Mouse (Mus musculus) layer of hippocampus, adult 9-11 months (tissue): ENCODE data around the gene Atp2c1.
A peak's percentile ranks its signal among the peaks of the same experiment; 100 is the strongest.

Source experiments
- DNase-seq: peaks from one replicate; pipeline ENCODE4 v3.0.0; 2022

Atp2c1 gene

GRCm38 (mm10) chr9:105484338-105485084 lies 42.6 kb downstream of the Atp2c1 start:
- DNase-seq, result no peak

- peak; percentile 24 for DNase-seq
Measured at GRCm38 (mm10) chr9:105483880-105484279, 43.2 kb downstream of the Atp2c1 start.

GRCm38 (mm10) chr9:105482715-105483510 lies 44.2 kb downstream of the Atp2c1 start:
- DNase-seq, result no peak

- peak; percentile 57 for DNase-seq
Measured at GRCm38 (mm10) chr9:105482070-105482469, 45.0 kb downstream of the Atp2c1 start.

- peak; percentile 66 for DNase-seq
Measured at GRCm38 (mm10) chr9:105476134-105476533, 51.0 kb downstream of the Atp2c1 start.

- DNase-seq, result peak; percentile 33
Measured at GRCm38 (mm10) chr9:105474910-105475309, 52.2 kb downstream of the Atp2c1 start.

- DNase-seq, result no peak
Measured at GRCm38 (mm10) chr9:105467787-105468186, 59.3 kb downstream of the Atp2c1 start.

GRCm38 (mm10) chr9:105461496-105461895 lies 65.6 kb downstream of the Atp2c1 start:
- no peak for DNase-seq

GRCm38 (mm10) chr9:105459032-105459431 lies 68.1 kb downstream of the Atp2c1 start:
- DNase-seq, result peak; percentile 30

GRCm38 (mm10) chr9:105408549-105408948 lies 118.6 kb downstream of the Atp2c1 start:
- no peak for DNase-seq

- peak; percentile 92 for DNase-seq
Measured at GRCm38 (mm10) chr9:105395218-105395627, 131.9 kb downstream of the Atp2c1 start, which contains the start of the genes Aste1 and Nek11. Gene Aste1, plus strand, starts transcription at chr9:105395392. Gene Nek11, minus strand, starts transcription at chr9:105395524.

- DNase-seq, result no peak
Measured at GRCm38 (mm10) chr9:105394720-105395119, 132.4 kb downstream of the Atp2c1 start.

GRCm38 (mm10) chr9:105390616-105391015 lies 136.5 kb downstream of the Atp2c1 start:
- no peak for DNase-seq

- peak; percentile 35 for DNase-seq
Measured at GRCm38 (mm10) chr9:105389289-105389688, 137.8 kb downstream of the Atp2c1 start.

- no peak for DNase-seq
Measured at GRCm38 (mm10) chr9:105387403-105387802, 139.7 kb downstream of the Atp2c1 start.

GRCm38 (mm10) chr9:105379533-105380145 lies 147.5 kb downstream of the Atp2c1 start:
- no peak for DNase-seq

- no peak for DNase-seq
Measured at GRCm38 (mm10) chr9:105377622-105378021, 149.5 kb downstream of the Atp2c1 start.

- DNase-seq, result no peak
Measured at GRCm38 (mm10) chr9:105376954-105377530, 150.1 kb downstream of the Atp2c1 start.

GRCm38 (mm10) chr9:105376411-105376810 lies 150.7 kb downstream of the Atp2c1 start:
- no peak for DNase-seq

- DNase-seq, result no peak
Measured at GRCm38 (mm10) chr9:105374361-105374760, 152.8 kb downstream of the Atp2c1 start.

- DNase-seq, result no peak
Measured at GRCm38 (mm10) chr9:105368605-105369004, 158.5 kb downstream of the Atp2c1 start.

- no peak for DNase-seq
Measured at GRCm38 (mm10) chr9:105366199-105366598, 160.9 kb downstream of the Atp2c1 start.
